Mouse (Mus musculus): ENCODE results near the gene Capn1. TPM values are rescaled to one million over a fixed set of nuclear protein-coding genes. Genes with fewer than 3 reads are reported as not detected.
A peak's percentile ranks its signal among the peaks of the same experiment; 100 is the strongest.
"Not testable (repeated sequence)": the region's sequence is repeated elsewhere in the genome, so short reads cannot be mapped to it uniquely, and the experiment has no call there.

Capn1 gene
- polyA plus RNA-seq, 1 experiment from 2014 or later: 6.4 TPM

GRCm38 (mm10) chr19:6048681-6049410 is 33.1 kb upstream of the Capn1 start:
- Histone ChIP-seq H3K4me2 (replicated peaks) (0 out of 2 replicates have a peak overlapping the region, but pooled peaks have one; percentile 99), H3K27ac (no peak overlapping the region), H3K9ac (no peak overlapping the region), H3K36me3 (peaks cover 58% of the 10 kb centered on the region), H3K4me1 (peaks cover 22% of the 10 kb centered on the region), H3K4me3 (no peak overlapping the region), H3K9me3 (no peaks in the 10 kb centered on the region), H3K27me3 (replicated peaks) (no peaks in the 10 kb centered on the region)
- ATAC-seq (ENCODE audit: low FRiP score, low read depth): no peak
- WGBS: 92% methylated on average over 11 of the region's 11 CpGs

- Histone ChIP-seq H3K27ac (no peak overlapping the region), H3K27me3 (replicated peaks) (no peaks in the 10 kb centered on the region), H3K4me3 (peak overlapping the region; percentile 90), H3K9ac (peak overlapping the region; percentile 88), H3K36me3 (peaks cover 48% of the 10 kb centered on the region), H3K4me2 (replicated peaks) (peak overlapping the region; percentile 99), H3K9me3 (no peaks in the 10 kb centered on the region), H3K4me1 (peaks cover 22% of the 10 kb centered on the region)
- no peak for ATAC-seq (ENCODE audit: low FRiP score, low read depth)
- 91% methylated on average over 8 of the region's 8 CpGs for WGBS
These were observed 32.1 kb upstream of the Capn1 start for GRCm38 (mm10) chr19:6047899-6048166.

- H3K27ac ChIP-seq: peak overlapping the region; percentile 98
- no peaks in the 10 kb centered on the region for H3K9me3 ChIP-seq
- WGBS: 2% methylated on average over 44 of the region's 44 CpGs
These were observed 31.6 kb upstream of the Capn1 start for GRCm38 (mm10) chr19:6047154-6047898.

GRCm38 (mm10) chr19:6046294-6047153 is 30.8 kb upstream of the Capn1 start, which contains the start of gene Syvn1:
Syvn1 (plus strand) TSS chr19:6046576.
- WGBS: under 1% methylated on average over 65 of the region's 65 CpGs
- Histone ChIP-seq H3K9ac (peak within 1 kb of the TSS; percentile 88), H3K36me3 (peaks cover 35% of the 10 kb centered on the region), H3K27me3 (replicated peaks) (no peaks in the 10 kb centered on the region), H3K4me2 (replicated peaks) (peak within 1 kb of the TSS; percentile 99), H3K9me3 (no peaks in the 10 kb centered on the region), H3K4me3 (peak within 1 kb of the TSS; percentile 90), H3K4me1 (peaks cover 22% of the 10 kb centered on the region), H3K27ac (peak within 1 kb of the TSS; percentile 98)
- ATAC-seq (ENCODE audit: low FRiP score, low read depth): peak; percentile 93

More at GRCm38 (mm10) chr19:6047154-6047898, 31.6 kb upstream of the Capn1 start:
- Histone ChIP-seq H3K4me2 (replicated peaks) (peak overlapping the region; percentile 99), H3K27me3 (replicated peaks) (no peaks in the 10 kb centered on the region), H3K4me1 (peaks cover 22% of the 10 kb centered on the region), H3K36me3 (peaks cover 43% of the 10 kb centered on the region), H3K4me3 (peak overlapping the region; percentile 90), H3K9ac (peak overlapping the region; percentile 88)
- ATAC-seq (ENCODE audit: low FRiP score, low read depth): peak; percentile 3

- WGBS: 23% methylated on average over 20 of the region's 20 CpGs
- H3K27ac ChIP-seq: peak overlapping the region; percentile 98
- peak overlapping the region; percentile 99 for H3K4me2 ChIP-seq (replicated peaks)
- peak; percentile 41 for ATAC-seq (ENCODE audit: low FRiP score, low read depth)
- H3K27me3 ChIP-seq (replicated peaks): no peaks in the 10 kb centered on the region
- peaks cover 22% of the 10 kb centered on the region for H3K4me1 ChIP-seq
- peaks cover 26% of the 10 kb centered on the region for H3K36me3 ChIP-seq
- peak overlapping the region; percentile 90 for H3K4me3 ChIP-seq
- no peaks in the 10 kb centered on the region for H3K9me3 ChIP-seq
- H3K9ac ChIP-seq: peak overlapping the region; percentile 67
These were observed 29.9 kb upstream of the Capn1 start for GRCm38 (mm10) chr19:6045366-6046293.

- not testable (repeated sequence) for H3K4me2 ChIP-seq (replicated peaks); H3K4me3 ChIP-seq; H3K9ac ChIP-seq; ATAC-seq (ENCODE audit: low FRiP score, low read depth); H3K27ac ChIP-seq; H3K27me3 ChIP-seq (replicated peaks); H3K9me3 ChIP-seq
- WGBS: 74% methylated on average over 4 of the region's 4 CpGs
- Histone ChIP-seq H3K4me1 (peaks cover 22% of the 10 kb centered on the region), H3K36me3 (peaks cover 11% of the 10 kb centered on the region)
These were observed 28.4 kb upstream of the Capn1 start for GRCm38 (mm10) chr19:6044102-6044501.

GRCm38 (mm10) chr19:6042293-6042692 is 26.6 kb upstream of the Capn1 start:
- 88% methylated on average over 9 of the region's 9 CpGs for WGBS
- no peaks in the 10 kb centered on the region for H3K9me3 ChIP-seq
- ATAC-seq (ENCODE audit: low FRiP score, low read depth): no peak
- H3K9ac ChIP-seq: 0 out of 2 replicates have a peak overlapping the region, but pooled peaks have one; percentile 5
- no peaks in the 10 kb centered on the region for H3K27me3 ChIP-seq (replicated peaks)
- H3K36me3 ChIP-seq: no peaks in the 10 kb centered on the region
- no peak overlapping the region for H3K4me2 ChIP-seq (replicated peaks)
- no peak overlapping the region for H3K27ac ChIP-seq
- peaks cover 8% of the 10 kb centered on the region for H3K4me1 ChIP-seq
- H3K4me3 ChIP-seq: no peak overlapping the region

GRCm38 (mm10) chr19:6040002-6040401 is 24.3 kb upstream of the Capn1 start:
- peaks cover under 1% of the 10 kb centered on the region; the same call in 1 of the 2 replicates for H3K4me1 ChIP-seq
- no peak overlapping the region for H3K4me3 ChIP-seq
- no peak for ATAC-seq (ENCODE audit: low FRiP score, low read depth)
- H3K9me3 ChIP-seq: no peaks in the 10 kb centered on the region
- H3K27ac ChIP-seq: no peak overlapping the region
- H3K36me3 ChIP-seq: no peaks in the 10 kb centered on the region
- no peak overlapping the region for H3K9ac ChIP-seq
- H3K27me3 ChIP-seq (replicated peaks): no peaks in the 10 kb centered on the region
- H3K4me2 ChIP-seq (replicated peaks): no peak overlapping the region

- 86% methylated on average over 7 of the region's 7 CpGs for WGBS
- Histone ChIP-seq H3K9ac (no peak overlapping the region), H3K4me1 (no peaks in the 10 kb centered on the region), H3K27ac (no peak overlapping the region), H3K36me3 (no peaks in the 10 kb centered on the region), H3K9me3 (no peaks in the 10 kb centered on the region), H3K4me3 (no peak overlapping the region), H3K4me2 (replicated peaks) (no peak overlapping the region), H3K27me3 (replicated peaks) (no peaks in the 10 kb centered on the region)
- ATAC-seq (ENCODE audit: low FRiP score, low read depth): no peak
These were observed 22.6 kb upstream of the Capn1 start for GRCm38 (mm10) chr19:6038326-6038725.

GRCm38 (mm10) chr19:6037695-6038094 is 22.0 kb upstream of the Capn1 start:
- H3K4me2 ChIP-seq (replicated peaks): no peak overlapping the region
- H3K36me3 ChIP-seq: no peaks in the 10 kb centered on the region
- ATAC-seq (ENCODE audit: low FRiP score, low read depth): no peak
- no peak overlapping the region for H3K9ac ChIP-seq
- no peak overlapping the region for H3K4me3 ChIP-seq
- H3K4me1 ChIP-seq: no peaks in the 10 kb centered on the region
- H3K9me3 ChIP-seq: no peaks in the 10 kb centered on the region
- no peaks in the 10 kb centered on the region for H3K27me3 ChIP-seq (replicated peaks)
- no peak overlapping the region for H3K27ac ChIP-seq

- no peaks in the 10 kb centered on the region for H3K27me3 ChIP-seq (replicated peaks)
- no peak for ATAC-seq (ENCODE audit: low FRiP score, low read depth)
- no peaks in the 10 kb centered on the region for H3K36me3 ChIP-seq
- no peaks in the 10 kb centered on the region for H3K4me1 ChIP-seq
- no peaks in the 10 kb centered on the region for H3K9me3 ChIP-seq
- no peak overlapping the region for H3K27ac ChIP-seq
- no peak overlapping the region for H3K9ac ChIP-seq
- no peak overlapping the region for H3K4me2 ChIP-seq (replicated peaks)
- H3K4me3 ChIP-seq: no peak overlapping the region
- WGBS: 83% methylated on average over 9 of the region's 9 CpGs
These were observed 20.4 kb upstream of the Capn1 start for GRCm38 (mm10) chr19:6035966-6036585.

Data from neural tube, embryonic 12.5 days (tissue).